Mouse (Mus musculus): ENCODE results near the gene Serpina1c.
"Not testable (repeated sequence)": the region's sequence is repeated elsewhere in the genome, so short reads cannot be mapped to it uniquely, and the experiment has no call there.

DNA sequence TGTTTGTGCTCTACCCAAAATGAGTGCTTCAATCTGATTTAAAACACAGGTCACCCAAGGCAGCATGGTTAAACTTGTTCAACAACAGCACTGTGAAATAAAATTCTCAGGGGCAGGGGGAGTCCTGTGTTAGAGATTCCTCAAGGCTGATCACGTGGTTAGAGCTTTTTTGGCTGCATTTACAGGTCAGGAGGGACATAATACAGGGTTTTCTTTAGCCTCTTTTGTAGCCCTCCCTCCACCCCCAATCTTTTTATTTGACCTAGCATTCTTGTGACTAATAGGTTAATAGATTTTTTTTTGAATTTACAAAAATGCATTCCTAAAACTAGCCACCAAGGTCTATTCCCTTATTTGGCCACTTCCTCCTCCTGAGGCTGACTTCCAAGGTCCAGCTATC, 3.1 kb upstream of the Serpina1c start:
- not testable (repeated sequence) for TF ChIP-seq CTCF (IDR thresholded peaks at IDR 0.05; ENCODE audit: insufficient read depth, low read length); POLR2A (IDR thresholded peaks at IDR 0.05; ENCODE audit: borderline replicate concordance, extremely low read depth, low read depth, low read length)

Data from lung, adult 2 months (tissue).